Mouse (Mus musculus) lung, embryonic 14.5 days (tissue): ENCODE measurements around the gene L1cam. TPM values are rescaled to one million over a fixed set of nuclear protein-coding genes. Genes with fewer than 3 reads are reported as not detected.

Source experiments
- ATAC-seq: fragments of 200-750 bp; cut with Nextera tagmentation; 2 replicates; pipeline ENCODE4 v1.8.0; 2017; ENCODE audit warnings: mild to moderate bottlenecking, moderate TSS enrichment, moderate library complexity; ENCODE audit not compliant: insufficient read depth
- DNase-seq: peaks from one replicate; pipeline ENCODE4 v3.0.0-alpha.2; 2015
- H3K27ac ChIP-seq: fragments of 300-500 bp; sonication (generic); 2 replicates; pipeline ENCODE4 v1.5.1; 2014; ENCODE audit warnings: low read depth, mild to moderate bottlenecking, moderate library complexity
- H3K27me3 ChIP-seq: fragments of 300-500 bp; sonication (generic); 2 replicates; pipeline ENCODE4 v1.6.1; 2014; ENCODE audit warnings: low read length, control low read depth; ENCODE audit not compliant: insufficient read depth
- H3K36me3 ChIP-seq: fragments of 300-500 bp; sonication (generic); 2 replicates; pipeline ENCODE4 v1.6.1; 2014; ENCODE audit warnings: control low read depth; ENCODE audit not compliant: insufficient read depth
- H3K4me1 ChIP-seq: fragments of 300-500 bp; sonication (generic); 2 replicates; pipeline ENCODE4 v1.6.1; 2014; ENCODE audit warnings: antibody characterized with exemption, control low read depth; ENCODE audit not compliant: insufficient read depth
- H3K4me2 ChIP-seq: fragments of 300-500 bp; sonication (generic); 2 replicates; pipeline ENCODE4 v1.6.1; 2014; ENCODE audit warnings: mild to moderate bottlenecking
- H3K4me3 ChIP-seq: fragments of 300-500 bp; sonication (generic); 2 replicates; pipeline ENCODE4 v1.5.1; 2014; ENCODE audit warnings: low read depth, low read length
- H3K9ac ChIP-seq: fragments of 300-500 bp; sonication (generic); 2 replicates; pipeline ENCODE4 v1.6.1; 2014
- H3K9me3 ChIP-seq: fragments of 300-500 bp; sonication (generic); 2 replicates; pipeline ENCODE4 v1.6.1; 2016; ENCODE audit warnings: low read depth, low read length, control low read depth
- CTCF ChIP-seq: IDR thresholded peaks from 2 replicates; pipeline ENCODE4 v1.5.1; 2016; ENCODE audit warnings: antibody characterized with exemption, low read depth
- WGBS: fragments of 180-500 bp; shearing (Covaris S2); extraction: QIAGEN DNeasy Blood & Tissue Kit; methylation state at CpG from one replicate; pipeline ENCODE4 v1.1.7; 2014; 5-methylcytosine and 5-hydroxymethylcytosine counted together
- polyA plus RNA-seq: library from polyadenylated mRNA; unstranded; fragments of >200 nt; fragmentation: Nextera tagmentation; extraction: Ambion mirVana; gene quantifications from 2 replicates; pipeline ENCODE4 v1.2.1, GENCODE M21; 2014

The L1cam gene
- polyA plus RNA-seq, 1 experiment from 2014 or later, result 1.5 TPM

DNA sequence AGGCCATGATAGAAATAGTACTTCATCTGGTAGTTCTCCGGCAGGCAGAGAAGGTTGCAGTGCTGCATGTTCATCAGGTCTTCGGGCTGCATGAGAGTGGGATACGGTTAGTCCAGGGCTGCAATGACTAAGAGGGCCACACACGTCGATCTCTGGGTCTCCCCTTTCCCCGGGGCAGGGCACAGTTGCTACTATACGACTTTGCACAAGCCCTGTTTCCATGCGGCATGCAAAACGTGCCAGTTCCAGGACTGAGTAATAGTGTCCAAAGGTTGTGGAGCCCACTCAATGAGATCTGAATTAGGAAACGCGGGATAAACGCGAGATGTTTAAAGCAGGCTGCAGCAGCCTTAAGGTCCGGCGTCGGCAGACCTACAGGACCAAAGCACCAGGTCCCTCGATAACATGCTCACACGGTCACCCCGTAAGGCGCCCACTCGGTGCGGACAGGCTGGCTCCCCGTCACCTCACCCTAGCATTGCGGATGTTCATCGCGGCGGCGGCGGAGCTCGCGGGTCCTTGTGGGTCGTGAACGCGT, 25.4 kb upstream of the L1cam start:
- H3K27me3 ChIP-seq, result no peaks in the 10 kb centered on the region
- peak overlapping the region; percentile 64 for H3K9ac ChIP-seq
- H3K4me1 ChIP-seq, result no peaks in the 10 kb centered on the region
- peak overlapping the region; percentile 65 for H3K4me2 ChIP-seq
- WGBS, result 14% methylated on average over 34 of the region's 34 CpGs
- H3K27ac ChIP-seq, result peak overlapping the region; percentile 56
- peak overlapping the region; percentile 53 for H3K4me3 ChIP-seq
- TF ChIP-seq CTCF, result no peak
- ATAC-seq, result peak; percentile 35
- H3K9me3 ChIP-seq, result no peaks in the 10 kb centered on the region
- peaks cover 29% of the 10 kb centered on the region; the same call in 1 of the 2 replicates for H3K36me3 ChIP-seq
- DNase-seq, result no peak

DNA sequence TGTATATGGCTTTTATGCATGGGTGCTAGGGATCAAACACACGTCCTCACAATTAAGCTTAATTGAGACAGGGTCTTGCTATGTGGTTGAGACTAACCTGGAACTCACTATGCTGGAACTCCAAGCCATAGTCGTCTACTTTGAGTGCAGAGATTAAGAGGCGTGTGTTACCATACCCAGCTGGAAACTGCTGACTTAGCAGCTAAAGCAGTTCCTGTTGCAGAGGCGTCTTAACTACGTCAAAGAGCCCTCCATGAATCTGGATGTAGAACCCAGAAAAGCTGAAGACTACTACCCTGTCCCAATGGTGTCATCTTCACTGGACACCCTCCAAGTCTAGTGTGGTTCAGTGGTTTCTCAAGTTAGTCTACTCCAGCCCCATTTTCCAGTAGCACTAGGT, 22.7 kb upstream of the L1cam start:
- no peaks in the 10 kb centered on the region for H3K27me3 ChIP-seq
- 83% methylated on average over 5 of the region's 5 CpGs for WGBS
- no peak for TF ChIP-seq CTCF
- peaks cover 29% of the 10 kb centered on the region; the same call in 1 of the 2 replicates for H3K36me3 ChIP-seq
- no peak overlapping the region for H3K9ac ChIP-seq
- H3K4me2 ChIP-seq, result no peak overlapping the region
- DNase-seq (no peak), ATAC-seq (no peak)
- H3K4me1 ChIP-seq, result no peaks in the 10 kb centered on the region
- no peak overlapping the region for H3K4me3 ChIP-seq
- no peaks in the 10 kb centered on the region for H3K9me3 ChIP-seq
- no peak overlapping the region for H3K27ac ChIP-seq

DNA sequence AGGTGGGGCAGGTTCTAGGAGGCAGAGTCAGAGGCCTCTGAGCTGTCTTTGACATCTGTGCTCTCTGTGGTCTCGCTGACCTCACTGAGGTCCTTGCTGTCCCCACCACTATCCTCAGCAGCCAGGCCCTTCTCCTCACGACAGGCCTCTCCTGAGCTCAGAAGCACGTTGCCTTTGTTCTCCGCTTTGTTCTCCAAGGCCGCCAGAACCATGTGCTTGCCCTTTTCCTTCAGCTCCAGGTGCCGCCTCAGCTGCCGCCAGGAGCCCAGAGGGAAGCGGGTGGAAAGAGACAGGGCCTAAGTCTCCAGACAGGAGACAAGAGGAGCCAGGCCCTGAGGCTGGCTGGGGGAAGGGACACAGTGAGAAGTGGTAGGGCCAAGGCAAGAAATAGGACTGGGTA, 21.0 kb upstream of the L1cam start:
- Histone ChIP-seq H3K9me3 (no peaks in the 10 kb centered on the region), H3K27me3 (no peaks in the 10 kb centered on the region), H3K27ac (no peak overlapping the region), H3K9ac (no peak overlapping the region), H3K4me1 (no peaks in the 10 kb centered on the region), H3K4me3 (no peak overlapping the region), H3K36me3 (peaks cover 29% of the 10 kb centered on the region; the same call in 1 of the 2 replicates), H3K4me2 (no peak overlapping the region)
- 81% methylated on average over 8 of the region's 8 CpGs for WGBS
- TF ChIP-seq CTCF, result no peak
- ATAC-seq (no peak), DNase-seq (no peak)

DNA sequence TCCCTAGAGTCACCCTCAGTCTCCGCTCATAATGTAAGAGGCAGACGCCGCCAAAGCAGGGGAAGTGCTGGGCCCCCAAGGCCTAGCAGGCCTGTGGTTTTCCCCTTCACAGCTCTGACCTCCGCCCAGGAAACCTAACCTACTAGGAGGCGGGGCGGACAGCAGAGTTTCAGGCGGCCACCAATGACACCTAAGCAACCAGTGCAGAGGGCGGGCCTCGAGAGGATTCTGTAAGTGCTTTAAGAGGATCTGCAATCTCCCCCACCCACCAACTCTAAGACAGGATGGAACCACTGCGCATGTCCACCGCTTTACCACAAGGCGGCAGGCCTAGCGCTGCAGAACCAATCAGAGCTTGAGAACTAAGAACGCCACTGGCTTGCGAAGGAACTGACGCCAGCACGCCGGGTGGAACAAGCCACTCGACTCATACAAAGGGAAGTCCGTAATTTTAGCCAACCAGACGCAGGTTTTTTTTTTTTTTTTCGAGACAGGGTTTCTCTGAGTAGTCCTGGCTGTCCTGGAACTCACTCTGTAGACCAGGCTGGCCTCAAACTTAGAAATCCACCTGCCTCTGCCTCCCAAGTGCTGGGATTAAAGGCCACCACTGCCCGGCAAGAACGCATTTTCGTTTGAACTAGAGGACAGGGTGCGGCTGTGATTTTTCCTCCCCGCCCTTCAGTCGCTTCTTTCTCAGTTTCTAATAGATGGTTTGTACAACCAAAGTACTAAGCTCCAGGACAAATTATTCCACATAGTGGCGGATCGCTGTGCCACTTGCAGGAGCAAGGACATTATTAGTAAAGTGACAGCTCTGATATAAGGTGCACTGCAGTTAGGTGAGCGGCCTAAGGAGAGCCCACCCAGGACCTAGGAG, 19.2 kb upstream of the L1cam start:
- TF ChIP-seq CTCF, result peak; percentile 66
- Histone ChIP-seq H3K36me3 (peaks cover 29% of the 10 kb centered on the region; the same call in 1 of the 2 replicates), H3K27me3 (no peaks in the 10 kb centered on the region), H3K4me2 (peak overlapping the region; percentile 55), H3K9ac (peak overlapping the region; percentile 6; the same call in 1 of the 2 replicates), H3K4me3 (peak overlapping the region; percentile 12; the same call in 1 of the 2 replicates), H3K4me1 (no peaks in the 10 kb centered on the region), H3K9me3 (no peaks in the 10 kb centered on the region), H3K27ac (peak overlapping the region; percentile 84)
- 21% methylated on average over 31 of the region's 31 CpGs for WGBS
- ATAC-seq (peak; percentile 97), DNase-seq (peak; percentile 95)

DNA sequence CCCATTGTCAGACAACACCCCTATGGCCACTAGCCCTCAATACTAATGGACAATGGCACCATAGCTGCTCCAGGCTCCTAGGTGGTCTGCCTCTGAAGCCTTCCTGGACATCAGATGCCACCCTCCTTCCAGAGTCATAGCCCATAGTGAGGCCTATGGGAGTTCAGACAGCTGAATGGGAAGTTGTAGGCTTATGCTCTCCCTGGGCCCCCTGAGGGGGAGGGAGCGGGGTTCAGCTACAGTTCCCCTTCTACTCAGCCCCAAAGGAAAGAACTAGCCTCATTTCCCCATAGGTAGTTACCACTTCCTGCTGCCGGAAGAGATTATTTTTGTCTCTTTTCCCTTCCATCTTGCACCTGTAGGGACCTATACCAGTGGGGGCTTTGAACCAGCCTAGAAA, 15.7 kb upstream of the L1cam start:
- Histone ChIP-seq H3K9ac (no peak overlapping the region), H3K9me3 (no peaks in the 10 kb centered on the region), H3K4me1 (no peaks in the 10 kb centered on the region), H3K27ac (no peak overlapping the region), H3K4me3 (no peak overlapping the region), H3K27me3 (no peaks in the 10 kb centered on the region), H3K36me3 (no peaks in the 10 kb centered on the region), H3K4me2 (peak overlapping the region; percentile 51; the same call in 1 of the 2 replicates)
- DNase-seq (no peak), ATAC-seq (no peak)
- WGBS, result 84% methylated on average over 2 of the region's 2 CpGs
- TF ChIP-seq CTCF, result no peak

DNA sequence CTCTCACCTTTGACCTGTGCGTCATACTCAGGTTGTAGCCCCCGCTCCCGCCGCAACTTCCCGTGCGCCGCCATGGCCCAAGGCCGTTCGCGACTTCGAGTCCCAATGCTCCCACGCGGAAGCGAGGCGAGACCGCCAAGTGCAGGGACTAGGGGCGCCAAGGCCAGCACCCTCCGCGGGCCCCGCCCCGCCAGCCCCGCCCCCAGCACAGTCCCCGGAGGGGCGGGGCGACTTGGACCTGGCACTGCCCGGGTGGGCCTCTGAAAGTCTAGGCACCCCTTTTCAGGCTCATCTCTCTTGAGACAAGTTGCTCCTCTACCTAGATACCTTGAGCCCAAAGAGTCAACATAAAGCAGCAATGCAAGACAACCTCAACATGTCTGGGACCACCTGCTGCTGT, 15.3 kb upstream of the L1cam start:
- no peaks in the 10 kb centered on the region for H3K36me3 ChIP-seq
- TF ChIP-seq CTCF, result no peak
- H3K9me3 ChIP-seq, result no peaks in the 10 kb centered on the region
- H3K27ac ChIP-seq, result no peak overlapping the region
- H3K4me1 ChIP-seq, result no peaks in the 10 kb centered on the region
- ATAC-seq (no peak), DNase-seq (no peak)
- no peak overlapping the region for H3K9ac ChIP-seq
- H3K4me3 ChIP-seq, result 0 out of 2 replicates have a peak overlapping the region, but pooled peaks have one; percentile 9
- H3K4me2 ChIP-seq, result peak overlapping the region; percentile 51
- WGBS, result 27% methylated on average over 26 of the region's 26 CpGs
- H3K27me3 ChIP-seq, result no peaks in the 10 kb centered on the region

DNA sequence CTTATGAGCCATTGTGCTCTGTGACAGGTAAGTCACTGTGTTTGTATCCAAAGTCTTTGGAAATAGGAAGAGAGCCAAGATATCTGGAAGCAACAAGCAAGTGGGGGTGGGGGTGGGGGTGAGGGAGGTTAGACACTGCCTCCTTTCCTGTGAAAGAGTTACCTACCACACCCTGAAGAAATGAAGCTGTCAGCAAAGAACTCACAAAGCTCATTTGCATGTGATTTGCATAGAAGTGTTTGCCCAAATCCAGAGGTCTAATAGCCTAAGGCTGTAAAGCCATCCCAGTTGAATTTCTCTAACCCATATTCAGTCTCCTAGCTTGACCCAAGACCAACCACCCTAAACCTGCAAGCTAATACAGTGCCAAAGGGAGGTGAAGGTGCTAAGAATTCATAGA, 14.5 kb upstream of the L1cam start:
- Histone ChIP-seq H3K4me1 (no peaks in the 10 kb centered on the region), H3K27ac (no peak overlapping the region), H3K36me3 (no peaks in the 10 kb centered on the region), H3K9ac (no peak overlapping the region), H3K4me2 (peak overlapping the region; percentile 51; the same call in 1 of the 2 replicates), H3K27me3 (no peaks in the 10 kb centered on the region), H3K4me3 (0 out of 2 replicates have a peak overlapping the region, but pooled peaks have one; percentile 9), H3K9me3 (no peaks in the 10 kb centered on the region)
- TF ChIP-seq CTCF, result no peak
- DNase-seq (no peak), ATAC-seq (no peak)
